Mouse (Mus musculus): Measurements from ENCODE around the gene Lrrc59. TPM values are rescaled to one million over a fixed set of nuclear protein-coding genes. Genes with fewer than 3 reads are reported as not detected.
A peak's percentile ranks its signal among the peaks of the same experiment; 100 is the strongest.

The Lrrc59 gene
- polyA plus RNA-seq, 1 experiment: 70.9 TPM

DNA sequence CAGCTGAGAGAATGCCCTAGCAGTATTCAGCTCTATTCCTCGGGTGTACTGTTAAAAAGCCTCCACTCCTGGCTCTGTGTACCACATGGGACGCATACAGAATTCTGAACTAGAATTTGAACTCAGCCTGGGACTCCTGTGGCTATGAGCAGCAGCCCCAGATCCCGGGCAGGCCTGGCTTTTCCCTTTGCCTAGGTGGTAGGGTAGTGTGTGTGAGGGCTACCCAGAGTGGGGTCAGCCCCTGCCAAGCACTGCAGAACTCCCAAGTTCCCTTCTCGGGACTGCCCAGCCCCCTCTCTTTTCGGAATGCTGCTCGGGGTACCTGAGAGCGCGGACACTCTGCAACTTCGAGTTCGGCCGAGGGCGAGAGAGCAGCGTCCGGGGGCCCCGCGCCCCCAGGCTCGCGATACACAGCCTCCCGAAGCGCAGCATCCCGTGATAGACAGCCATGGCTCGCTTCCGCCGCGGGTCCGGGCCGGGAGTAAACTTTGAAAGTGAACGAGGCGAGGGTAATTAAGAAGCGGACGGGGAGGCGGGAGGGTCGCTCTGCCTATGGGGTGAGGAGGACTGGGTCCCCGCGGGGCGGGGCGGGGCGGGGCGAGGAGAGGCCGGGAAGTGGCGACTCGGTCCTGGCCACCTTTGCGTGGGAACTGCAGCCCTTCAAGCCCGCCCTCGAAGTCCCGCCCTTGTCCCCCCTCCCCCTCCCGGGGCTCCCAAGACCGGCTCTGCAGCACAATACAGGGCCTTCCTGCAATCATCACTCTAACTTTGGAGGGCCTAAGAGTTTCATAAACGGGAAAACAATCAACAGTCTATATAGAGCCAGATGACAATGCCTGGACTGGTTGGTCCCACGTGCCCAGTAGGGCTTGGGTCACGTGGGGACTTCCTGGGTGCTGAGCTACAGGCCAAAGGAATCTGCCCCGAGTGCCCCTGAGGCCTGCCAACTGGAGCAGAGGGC is 28.0 kb upstream of the Lrrc59 start, which contains the start of gene Acsf2:
Gene Acsf2, minus strand, starts transcription at position 551 of the 961 bp plus-strand sequence.
- Histone ChIP-seq H3K4me1 (ENCODE audit: control insufficient read depth, insufficient read depth, low read length) (no peaks in the 10 kb centered on the region), H3K4me3 (ENCODE audit: insufficient read depth, low read length) (peak within 1 kb of the TSS; percentile 27), H3K27ac (ENCODE audit: insufficient read depth, low read length) (no peak within 1 kb of the TSS)
- TF ChIP-seq CTCF (IDR thresholded peaks at IDR 0.05; ENCODE audit: extremely low read depth, insufficient read depth, low read length) (no peak), POLR2A (IDR thresholded peaks at IDR 0.05; ENCODE audit: extremely low read depth, insufficient read depth, low read length) (no peak)

DNA sequence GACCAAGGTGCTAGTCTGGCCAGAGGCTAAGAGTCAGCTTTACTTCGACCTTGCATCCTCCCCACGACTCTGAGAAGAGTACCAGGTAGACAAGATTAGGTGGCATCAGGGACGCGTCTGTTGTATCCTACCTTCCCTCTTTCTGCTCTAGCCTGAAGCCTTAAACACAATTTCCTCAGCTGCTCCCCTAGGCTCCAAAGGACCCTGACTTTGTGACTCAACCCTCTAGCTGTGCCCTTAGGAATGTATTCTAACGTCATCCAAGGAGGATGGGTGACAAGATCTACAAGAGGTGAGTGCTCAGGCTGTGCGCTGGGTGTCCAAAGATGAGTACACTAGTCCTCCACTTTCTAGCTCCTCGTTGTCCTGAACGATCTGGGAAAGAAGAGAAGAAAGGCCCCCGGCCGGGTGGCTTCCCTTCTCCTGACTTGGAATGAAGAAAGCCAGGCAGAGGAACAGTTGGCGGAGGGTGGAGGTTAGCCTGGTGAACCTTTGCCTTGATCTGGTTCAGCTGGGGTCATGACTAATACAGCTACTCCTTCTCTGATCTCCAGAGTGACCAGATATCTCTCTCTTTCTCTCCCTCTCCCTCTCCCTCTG is 27.1 kb upstream of the Lrrc59 start:
- TF ChIP-seq CTCF (IDR thresholded peaks at IDR 0.05; ENCODE audit: extremely low read depth, insufficient read depth, low read length): no peak
- no peak for TF ChIP-seq POLR2A (IDR thresholded peaks at IDR 0.05; ENCODE audit: extremely low read depth, insufficient read depth, low read length)
- Histone ChIP-seq H3K4me3 (ENCODE audit: insufficient read depth, low read length) (no peak overlapping the region; the same call in 1 of the 2 replicates), H3K4me1 (ENCODE audit: control insufficient read depth, insufficient read depth, low read length) (no peaks in the 10 kb centered on the region), H3K27ac (ENCODE audit: insufficient read depth, low read length) (no peak overlapping the region)

DNA sequence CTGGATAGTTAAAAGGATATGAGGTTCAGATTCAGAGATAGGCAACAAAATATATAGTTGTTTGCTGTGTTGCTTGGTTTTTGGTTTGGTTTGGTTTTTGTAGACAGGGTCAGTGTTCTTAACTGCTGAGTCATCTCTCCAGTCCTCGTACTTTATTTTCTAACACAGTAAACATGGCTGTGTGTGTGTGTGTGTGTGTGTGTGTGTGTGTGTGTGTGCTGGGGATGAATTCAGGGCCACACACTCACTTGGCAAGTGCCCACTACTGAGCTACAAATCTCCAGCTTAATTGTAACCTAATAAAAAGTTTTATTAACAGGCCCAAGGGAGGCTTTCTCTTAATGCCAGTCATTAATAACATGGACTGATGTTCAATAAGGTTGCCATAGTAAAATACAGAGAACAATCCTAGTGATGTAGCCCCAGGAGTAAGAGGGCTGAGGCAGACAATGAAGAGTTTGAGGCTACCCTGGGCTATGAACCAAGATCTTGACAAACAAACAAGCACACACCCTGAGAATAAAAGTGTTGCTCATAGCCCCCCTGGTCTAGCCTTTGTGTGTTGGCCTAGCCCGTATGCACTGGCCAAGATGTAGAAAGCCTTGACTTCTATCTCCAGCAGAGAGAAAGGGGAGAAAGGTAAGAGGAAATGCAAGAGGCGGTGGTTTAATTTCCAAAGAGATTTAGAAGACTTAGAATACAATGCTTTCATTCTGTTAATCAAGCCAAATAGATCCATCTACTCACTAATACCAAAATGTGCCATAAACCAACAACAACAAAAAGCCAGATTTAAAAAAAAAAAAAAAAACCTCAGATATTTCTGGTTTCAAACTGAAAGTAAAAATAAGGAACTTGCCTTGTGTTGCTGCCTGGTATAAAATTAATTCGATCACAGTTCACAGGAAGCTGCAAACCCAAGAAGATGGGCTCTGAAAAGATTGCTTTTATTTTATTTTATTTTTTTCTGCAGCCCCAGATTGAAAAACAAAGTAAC is 18.5 kb upstream of the Lrrc59 start:
- TF ChIP-seq CTCF (IDR thresholded peaks at IDR 0.05; ENCODE audit: extremely low read depth, insufficient read depth, low read length) (no peak), POLR2A (IDR thresholded peaks at IDR 0.05; ENCODE audit: extremely low read depth, insufficient read depth, low read length) (no peak)
- Histone ChIP-seq H3K27ac (ENCODE audit: insufficient read depth, low read length) (no peak overlapping the region), H3K4me1 (ENCODE audit: control insufficient read depth, insufficient read depth, low read length) (no peaks in the 10 kb centered on the region), H3K4me3 (ENCODE audit: insufficient read depth, low read length) (no peak overlapping the region)

DNA sequence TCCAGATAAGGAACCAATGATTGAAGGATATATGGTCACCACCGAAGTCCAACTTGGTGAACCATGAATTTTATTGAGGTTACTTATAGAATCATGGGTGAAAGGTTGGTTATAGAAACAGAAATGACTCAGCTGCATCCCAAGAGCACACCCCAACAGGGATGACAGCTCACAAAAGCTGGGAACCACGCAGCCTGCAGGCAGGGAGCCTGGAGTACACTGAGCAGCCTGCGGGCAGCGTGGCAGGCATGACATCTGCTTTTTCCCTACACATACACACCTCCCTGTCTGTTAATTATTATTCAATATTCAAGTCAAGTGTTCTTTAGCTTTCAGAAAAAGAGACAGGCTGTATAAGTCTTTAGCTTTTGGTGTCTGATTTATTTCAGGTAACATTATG is 15.0 kb upstream of the Lrrc59 start:
- Histone ChIP-seq H3K4me1 (ENCODE audit: control insufficient read depth, insufficient read depth, low read length) (no peaks in the 10 kb centered on the region), H3K4me3 (ENCODE audit: insufficient read depth, low read length) (no peak overlapping the region), H3K27ac (ENCODE audit: insufficient read depth, low read length) (no peak overlapping the region)
- TF ChIP-seq CTCF (IDR thresholded peaks at IDR 0.05; ENCODE audit: extremely low read depth, insufficient read depth, low read length): no peak
- no peak for TF ChIP-seq POLR2A (IDR thresholded peaks at IDR 0.05; ENCODE audit: extremely low read depth, insufficient read depth, low read length)

DNA sequence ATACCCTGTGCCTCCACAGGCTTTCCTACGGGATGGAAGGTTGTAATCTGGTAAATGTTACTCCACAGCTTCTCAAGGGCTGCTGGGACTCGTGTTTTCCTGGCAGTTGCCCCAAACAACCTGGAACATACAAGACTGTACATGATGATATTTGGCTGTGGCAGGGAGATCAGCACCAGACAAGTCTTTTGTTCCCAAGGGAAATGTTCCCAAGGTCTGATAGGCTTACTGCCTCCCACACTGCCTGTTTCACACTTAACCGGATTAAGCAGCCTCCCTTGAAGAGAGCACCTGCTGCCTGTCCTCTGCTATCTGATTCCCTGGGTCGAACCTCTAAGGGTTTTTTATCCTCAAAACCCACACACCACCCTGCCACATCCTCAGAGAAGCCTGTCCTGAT is 14.1 kb upstream of the Lrrc59 start:
- no peak overlapping the region for H3K27ac ChIP-seq (ENCODE audit: insufficient read depth, low read length)
- TF ChIP-seq CTCF (IDR thresholded peaks at IDR 0.05; ENCODE audit: extremely low read depth, insufficient read depth, low read length) (no peak), POLR2A (IDR thresholded peaks at IDR 0.05; ENCODE audit: extremely low read depth, insufficient read depth, low read length) (no peak)

DNA sequence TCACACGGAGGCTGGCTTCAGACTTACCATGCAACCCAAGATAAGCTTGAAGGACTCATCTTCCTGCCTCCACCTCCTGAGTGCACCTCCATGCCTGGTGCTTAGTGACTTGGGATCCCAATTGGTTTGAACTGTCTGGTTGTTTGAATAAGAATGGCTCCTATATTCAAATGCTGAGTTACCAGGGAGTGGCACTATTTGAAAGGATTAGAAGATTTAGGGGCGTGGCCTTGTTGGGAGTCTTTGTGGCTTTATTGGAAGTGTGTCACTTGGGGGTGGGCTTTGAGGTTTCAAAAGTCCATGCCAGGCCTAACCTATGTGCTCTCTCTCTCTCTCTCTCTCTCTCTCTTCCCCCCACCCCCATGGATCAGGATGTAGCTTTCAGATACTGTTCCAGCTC is 11.9 kb upstream of the Lrrc59 start:
- TF ChIP-seq CTCF (IDR thresholded peaks at IDR 0.05; ENCODE audit: extremely low read depth, insufficient read depth, low read length) (no peak), POLR2A (IDR thresholded peaks at IDR 0.05; ENCODE audit: extremely low read depth, insufficient read depth, low read length) (no peak)
- H3K4me3 ChIP-seq (ENCODE audit: insufficient read depth, low read length): no peak overlapping the region
- no peaks in the 10 kb centered on the region for H3K4me1 ChIP-seq (ENCODE audit: control insufficient read depth, insufficient read depth, low read length)
- H3K27ac ChIP-seq (ENCODE audit: insufficient read depth, low read length): no peak overlapping the region

More for the DNA sequence above, 14.1 kb upstream of the Lrrc59 start:
- H3K4me3 ChIP-seq (ENCODE audit: insufficient read depth, low read length): no peak overlapping the region
- H3K4me1 ChIP-seq (ENCODE audit: control insufficient read depth, insufficient read depth, low read length): no peaks in the 10 kb centered on the region

DNA sequence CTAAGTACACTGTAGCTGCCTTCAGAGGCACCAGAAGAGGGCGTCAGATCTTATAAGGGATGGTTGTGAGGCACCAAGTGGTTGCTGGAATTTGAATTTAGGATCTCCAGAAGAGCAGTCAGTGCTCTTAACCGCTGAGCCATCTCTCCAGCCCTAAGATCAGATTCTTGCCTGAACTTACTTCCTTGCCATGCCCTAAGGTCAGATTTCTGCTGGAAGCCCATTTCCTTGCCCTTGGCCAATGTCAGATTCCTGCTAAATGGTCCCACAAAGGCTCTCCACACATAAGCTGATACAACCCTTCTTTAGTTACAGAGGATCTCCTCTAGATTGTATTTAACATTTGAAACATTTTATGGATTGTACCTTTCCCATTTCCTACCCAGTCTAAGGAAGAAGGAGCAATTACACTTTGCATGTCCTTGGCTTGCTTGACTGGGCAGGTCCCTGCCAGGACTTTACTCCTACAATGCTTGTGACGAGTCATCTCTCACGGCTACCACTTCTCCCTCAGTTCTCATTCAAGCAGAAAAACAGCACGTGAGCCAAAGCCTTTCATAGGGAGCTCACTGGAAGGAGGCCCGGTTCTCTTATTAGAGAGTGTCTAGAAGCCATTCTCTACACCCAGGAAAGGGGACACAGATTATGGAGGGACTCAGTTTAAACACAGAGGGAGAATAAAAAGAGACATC is 8.7 kb upstream of the Lrrc59 start:
- H3K4me3 ChIP-seq (ENCODE audit: insufficient read depth, low read length): no peak overlapping the region
- no peaks in the 10 kb centered on the region for H3K4me1 ChIP-seq (ENCODE audit: control insufficient read depth, insufficient read depth, low read length)
- TF ChIP-seq POLR2A (IDR thresholded peaks at IDR 0.05; ENCODE audit: extremely low read depth, insufficient read depth, low read length): no peak
- no peak overlapping the region for H3K27ac ChIP-seq (ENCODE audit: insufficient read depth, low read length)

DNA sequence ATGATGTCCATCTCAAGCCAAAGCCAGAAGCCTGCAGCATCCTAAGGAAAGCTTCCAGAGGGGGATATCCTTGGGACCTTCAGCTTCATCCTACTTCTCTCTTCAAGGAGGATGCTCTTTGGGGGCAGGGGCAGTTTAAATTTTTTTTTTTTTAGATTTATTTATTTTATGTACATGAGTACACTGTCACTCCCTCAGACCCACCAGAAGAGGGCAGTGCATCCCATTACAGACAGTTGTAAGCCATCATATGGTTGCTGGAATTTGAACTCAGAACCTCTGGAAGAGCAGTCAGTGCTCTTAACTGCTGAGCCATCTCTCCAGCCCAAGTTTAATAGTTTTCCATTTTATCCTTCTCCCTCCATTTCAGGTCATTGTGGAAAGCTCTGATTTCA is 8.1 kb upstream of the Lrrc59 start:
- no peak overlapping the region for H3K27ac ChIP-seq (ENCODE audit: insufficient read depth, low read length)
- TF ChIP-seq POLR2A (IDR thresholded peaks at IDR 0.05; ENCODE audit: extremely low read depth, insufficient read depth, low read length): no peak
- TF ChIP-seq CTCF (IDR thresholded peaks at IDR 0.05; ENCODE audit: extremely low read depth, insufficient read depth, low read length): no peak
- no peak overlapping the region for H3K4me3 ChIP-seq (ENCODE audit: insufficient read depth, low read length)
- no peaks in the 10 kb centered on the region for H3K4me1 ChIP-seq (ENCODE audit: control insufficient read depth, insufficient read depth, low read length)
